In the genomic region with DNA sequence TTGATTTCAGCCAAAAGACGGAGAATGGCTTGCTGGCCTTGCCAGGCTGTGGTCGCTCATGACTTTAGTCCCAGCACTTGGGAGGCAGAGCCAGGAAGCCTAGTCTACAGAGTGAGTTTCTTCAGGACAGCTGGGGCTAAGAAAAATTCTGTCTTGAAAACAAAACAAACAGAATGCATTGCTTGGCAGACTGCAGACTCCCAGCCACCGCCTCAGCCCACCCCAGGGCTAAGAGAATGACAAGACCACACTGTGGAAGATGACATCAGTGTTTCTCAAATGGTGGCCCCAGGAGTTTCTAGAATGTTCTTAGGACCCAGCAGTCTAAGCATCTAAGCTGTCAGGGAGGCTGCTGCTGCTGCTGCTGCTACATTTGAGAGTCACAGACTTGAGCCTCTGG, we compare ENCODE assay signal across 13 mouse cellular contexts. TPM values are rescaled to one million over a fixed set of nuclear protein-coding genes. Genes with fewer than 3 reads are reported as not detected.
A peak's percentile ranks its signal among the peaks of the same experiment; 100 is the strongest.
DNase-seq lines count a peak whose midpoint lies in the region; ATAC-seq and TF ChIP-seq lines count a peak whose summit lies in the region.
"Had no signal": no experiment of that assay in that cellular context is flagged by ENCODE, and none has a peak within 500 bp of the region (broad histone marks: within the 10 kb centered on the region; RNA-seq: fewer than 3 reads in every experiment).

No protein-coding gene starts in this region.

- no peaks in the 10 kb centered on the region for H3K36me3 ChIP-seq in limb, embryonic 14.5 days (ENCODE audit: control insufficient read depth, insufficient read depth, low read length)
- H3K36me3 ChIP-seq in limb, embryonic 10.5 days, result no peaks in the 10 kb centered on the region
- no peaks in the 10 kb centered on the region for H3K36me3 ChIP-seq in kidney, embryonic 14.5 days (ENCODE audit: control insufficient read depth, insufficient read depth, low read length)
- H3K36me3 ChIP-seq: heart, embryonic 15.5 days had no signal

- no peak overlapping the region for H3K9ac ChIP-seq in limb, embryonic 14.5 days (ENCODE audit: low read depth, low read length, severe bottlenecking)
- H3K9ac ChIP-seq in kidney, embryonic 14.5 days (ENCODE audit: low read depth, low read length), result no peak overlapping the region
- H3K9ac ChIP-seq: heart, embryonic 15.5 days; liver, embryonic 14.5 days had no signal

- no peak for TF ChIP-seq POLR2A in limb, embryonic 14.5 days (IDR thresholded peaks at IDR 0.05; ENCODE audit: borderline replicate concordance, extremely low read depth, insufficient read depth, insufficient read length)

- no peaks in the 10 kb centered on the region for H3K9me3 ChIP-seq in limb, embryonic 14.5 days (ENCODE audit: control insufficient read depth, low read length)
- no peaks in the 10 kb centered on the region for H3K9me3 ChIP-seq in limb, embryonic 10.5 days (replicated peaks)
- no peaks in the 10 kb centered on the region for H3K9me3 ChIP-seq in kidney, embryonic 14.5 days (ENCODE audit: control insufficient read depth, low read length)
- H3K9me3 ChIP-seq: heart, embryonic 15.5 days had no signal

- no peak overlapping the region for H3K4me3 ChIP-seq in limb, embryonic 14.5 days (replicated peaks; ENCODE audit: low read length)
- no peak overlapping the region for H3K4me3 ChIP-seq in limb, embryonic 10.5 days
- H3K4me3 ChIP-seq in kidney, embryonic 14.5 days (ENCODE audit: low read length), result no peak overlapping the region
- H3K4me3 ChIP-seq: heart, embryonic 15.5 days had no signal

- H3K27ac ChIP-seq in limb, embryonic 14.5 days (replicated peaks; ENCODE audit: low read depth, low read length), result peak overlapping the region; percentile 3; the same call in 1 of the 2 replicates
- no peak overlapping the region for H3K27ac ChIP-seq in limb, embryonic 10.5 days
- H3K27ac ChIP-seq in kidney, embryonic 14.5 days (ENCODE audit: low read depth, low read length), result no peak overlapping the region
- H3K27ac ChIP-seq: heart, embryonic 15.5 days; kidney, postnatal 0 days; liver, embryonic 14.5 days had no signal

- no peak for ATAC-seq in limb, embryonic 14.5 days (ENCODE audit: low FRiP score, low read depth)
- ATAC-seq in granulocyte monocyte progenitor cell, adult 5-6 weeks (replicated peaks; ENCODE audit: poor library complexity, severe bottlenecking), result no peak
- no peak for ATAC-seq in kidney, embryonic 14.5 days (ENCODE audit: low FRiP score, low TSS enrichment)

- H3K4me2 ChIP-seq in limb, embryonic 14.5 days (replicated peaks; ENCODE audit: low read depth, low read length, severe bottlenecking), result no peak overlapping the region
- H3K4me2 ChIP-seq in kidney, embryonic 14.5 days (replicated peaks; ENCODE audit: low read depth, low read length), result no peak overlapping the region
- H3K4me2 ChIP-seq: heart, embryonic 15.5 days had no signal

- H3K4me1 ChIP-seq in limb, embryonic 14.5 days (ENCODE audit: control insufficient read depth, insufficient read depth, low read length), result peaks cover 6% of the 10 kb centered on the region; the same call in 1 of the 2 replicates
- H3K4me1 ChIP-seq in limb, embryonic 10.5 days, result peaks cover 18% of the 10 kb centered on the region
- peaks cover 6% of the 10 kb centered on the region for H3K4me1 ChIP-seq in kidney, embryonic 14.5 days (ENCODE audit: control insufficient read depth, insufficient read depth, low read length)

- peak; percentile 74 for DNase-seq in heart, adult 11 months
- DNase-seq in heart, adult 9 months (ENCODE audit: low spot score in 2 of 2), result no peak
- no peak for DNase-seq in limb, embryonic 14.5 days (ENCODE audit: low spot score)
- DNase-seq in limb, embryonic 10.5 days (ENCODE audit: low spot score), result no peak
- DNase-seq in urinary bladder, adult 2 months (ENCODE audit: low spot score), result peak; percentile 9
- no peak for DNase-seq in urinary bladder, postnatal 25 days (ENCODE audit: low spot score)
- DNase-seq: cerebellum, adult 8-10 months; lung, postnatal 10 days had no signal

- whole genome bisulfite sequencing in limb, embryonic 14.5 days, result 73% methylated on average over 3 of the region's 3 CpGs
- 90% methylated on average over 3 of the region's 3 CpGs for WGBS in limb, embryonic 10.5 days
- 77% methylated on average over 3 of the region's 3 CpGs for WGBS in kidney, embryonic 14.5 days

- no peaks in the 10 kb centered on the region for H3K27me3 ChIP-seq in limb, embryonic 14.5 days (ENCODE audit: control insufficient read depth, insufficient read depth, low read length)
- 0 out of 2 replicates have a peak, but pooled peaks cover 9% of the 10 kb centered on the region for H3K27me3 ChIP-seq in limb, embryonic 10.5 days (ENCODE audit: low read depth, poor library complexity, severe bottlenecking)
- no peaks in the 10 kb centered on the region for H3K27me3 ChIP-seq in kidney, embryonic 14.5 days (ENCODE audit: control insufficient read depth, insufficient read depth, low read length)

RNA-seq across cellular contexts. Expression of gene Padi2, which starts 9.1 kb away (rescaled TPM):
- 1.3 and 1.9 TPM in 2 replicates for polyA plus RNA-seq in limb, embryonic 14.5 days (2012; rRNA removed)
- 1.3 and 1.9 TPM in 2 replicates for polyA plus RNA-seq in limb, embryonic 14.5 days (2014; fragmentation: Nextera tagmentation; extraction: Ambion mirVana)
- 0.05 and 0.33 TPM in 2 replicates for polyA plus RNA-seq in limb, embryonic 10.5 days (2016; fragmentation: Nextera tagmentation; extraction: Ambion mirVana)
- polyA plus RNA-seq in urinary bladder, adult 2 months (2012; rRNA removed), result 1.7 and 1.8 TPM in 2 replicates
- total RNA-seq in granulocyte monocyte progenitor cell, adult 5-6 weeks (2014; fragmentation: Nextera tagmentation), result 13.1 TPM in 2 replicates
- 4.0 and 6.6 TPM in 2 replicates for total RNA-seq in granulocyte monocyte progenitor cell, adult 5-6 weeks (2017)
- polyA plus RNA-seq in kidney, embryonic 14.5 days (2014; fragmentation: Nextera tagmentation; extraction: Ambion mirVana), result 13.9 and 22.6 TPM in 2 replicates

RNA-seq across cellular contexts. Expression of gene Sdhb, which starts 45.8 kb away (rescaled TPM):
- polyA plus RNA-seq in limb, embryonic 14.5 days (2012; rRNA removed), result 156 and 175 TPM in 2 replicates
- polyA plus RNA-seq in limb, embryonic 14.5 days (2014; fragmentation: Nextera tagmentation; extraction: Ambion mirVana), result 380 and 381 TPM in 2 replicates
- 428 and 436 TPM in 2 replicates for polyA plus RNA-seq in limb, embryonic 10.5 days (2016; fragmentation: Nextera tagmentation; extraction: Ambion mirVana)
- polyA plus RNA-seq in urinary bladder, adult 2 months (2012; rRNA removed), result 175 and 188 TPM in 2 replicates
- total RNA-seq in granulocyte monocyte progenitor cell, adult 5-6 weeks (2014; fragmentation: Nextera tagmentation), result 143 and 167 TPM in 2 replicates
- total RNA-seq in granulocyte monocyte progenitor cell, adult 5-6 weeks (2017), result 116 and 142 TPM in 2 replicates
- polyA plus RNA-seq in kidney, embryonic 14.5 days (2014; fragmentation: Nextera tagmentation; extraction: Ambion mirVana), result 442 and 499 TPM in 2 replicates

Comparison
In these comparisons a context has a peak if more than half of its experiments do, and no peak if none do; other contexts are left out.
1. DNase-seq: peak in heart, adult 11 months (single experiment) and urinary bladder, adult 2 months (single experiment); none in heart, adult 9 months (0 of 2), limb, embryonic 14.5 days (single experiment), limb, embryonic 10.5 days (single experiment) and urinary bladder, postnatal 25 days (single experiment).